Mouse (Mus musculus) liver, adult (tissue): ENCODE results near the gene Camsap2.
A peak's percentile ranks its signal among the peaks of the same experiment; 100 is the strongest.

ENCODE experiments used
- GATA4 ChIP-seq: IDR thresholded peaks from 2 replicates; pipeline ENCODE4 v1.6.1; 2014; ENCODE audit warnings: mild to moderate bottlenecking, low read length; ENCODE audit not compliant: insufficient replicate concordance

Gene Camsap2

GRCm38 (mm10) chr1:136325933-136326332 is 20.0 kb downstream of the Camsap2 start:
- peak; percentile 76; the same call in 1 of the 2 replicates for TF ChIP-seq GATA4

GRCm38 (mm10) chr1:136322331-136322730 is 23.6 kb downstream of the Camsap2 start:
- TF ChIP-seq GATA4, result no peak

GRCm38 (mm10) chr1:136316317-136316716 is 29.6 kb downstream of the Camsap2 start:
- no peak for TF ChIP-seq GATA4

- no peak for TF ChIP-seq GATA4
Observed at GRCm38 (mm10) chr1:136309193-136309592, 36.7 kb downstream of the Camsap2 start.

DNA sequence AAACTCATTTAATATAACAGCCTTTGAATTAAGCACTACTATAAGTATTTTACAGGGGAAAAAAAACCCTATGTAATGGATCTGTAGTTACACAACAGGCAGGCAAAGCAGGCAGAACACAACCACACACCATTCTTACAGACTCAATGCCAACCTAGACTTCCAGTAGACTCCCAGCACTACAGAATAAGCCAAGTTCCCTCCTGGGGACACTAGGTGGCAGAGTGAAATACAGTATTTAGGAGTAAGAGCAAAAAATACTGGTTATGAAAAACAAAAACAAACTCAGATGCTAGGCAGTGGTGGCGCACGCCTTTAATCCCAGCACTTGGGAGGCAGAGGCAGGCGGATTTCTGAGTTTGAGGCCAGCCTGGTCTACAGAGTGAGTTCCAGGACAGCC is 39.5 kb downstream of the Camsap2 start:
- TF ChIP-seq GATA4, result no peak

DNA sequence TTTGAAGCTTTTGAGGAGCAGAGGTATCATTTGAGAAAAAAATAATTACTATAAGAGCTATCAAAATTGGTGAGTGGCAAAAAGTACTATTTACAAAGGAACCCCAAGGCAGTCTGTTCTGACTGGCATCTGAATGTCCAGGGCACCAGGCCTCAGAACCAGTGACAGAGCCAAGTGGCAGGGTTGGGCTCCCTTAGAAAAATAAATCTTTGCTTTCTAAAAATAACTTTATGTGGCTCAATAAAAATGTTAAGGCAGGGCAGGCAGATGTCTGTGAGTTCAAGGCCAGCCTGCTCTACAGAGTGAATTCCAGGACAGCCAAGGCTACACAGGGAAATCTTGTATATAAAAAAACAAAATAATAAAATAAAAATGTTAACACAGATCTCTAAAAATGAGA is 51.9 kb downstream of the Camsap2 start:
- no peak for TF ChIP-seq GATA4

- TF ChIP-seq GATA4, result no peak
Observed at GRCm38 (mm10) chr1:136289803-136290202, 56.1 kb downstream of the Camsap2 start.

DNA sequence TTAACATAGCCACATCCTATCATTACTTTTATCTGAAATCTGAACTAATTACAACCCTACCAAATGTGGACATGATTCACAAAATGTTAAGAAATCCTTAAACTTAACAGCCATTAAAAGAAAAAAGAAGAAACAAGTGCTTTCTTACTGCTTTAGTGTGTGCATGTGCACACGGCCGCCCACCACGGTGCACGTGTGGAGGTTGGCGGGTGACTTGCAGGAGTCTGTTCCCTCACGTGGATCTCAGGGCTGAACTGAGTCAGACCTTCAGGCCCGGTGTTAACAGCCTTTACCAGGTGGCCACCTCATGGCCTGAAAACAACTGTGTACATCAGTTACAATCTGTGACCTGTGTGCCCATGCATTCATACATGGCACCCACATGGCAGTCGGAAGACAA is 68.5 kb downstream of the Camsap2 start:
- no peak for TF ChIP-seq GATA4

- no peak for TF ChIP-seq GATA4
Observed at GRCm38 (mm10) chr1:136268224-136268623, 77.7 kb downstream of the Camsap2 start.

DNA sequence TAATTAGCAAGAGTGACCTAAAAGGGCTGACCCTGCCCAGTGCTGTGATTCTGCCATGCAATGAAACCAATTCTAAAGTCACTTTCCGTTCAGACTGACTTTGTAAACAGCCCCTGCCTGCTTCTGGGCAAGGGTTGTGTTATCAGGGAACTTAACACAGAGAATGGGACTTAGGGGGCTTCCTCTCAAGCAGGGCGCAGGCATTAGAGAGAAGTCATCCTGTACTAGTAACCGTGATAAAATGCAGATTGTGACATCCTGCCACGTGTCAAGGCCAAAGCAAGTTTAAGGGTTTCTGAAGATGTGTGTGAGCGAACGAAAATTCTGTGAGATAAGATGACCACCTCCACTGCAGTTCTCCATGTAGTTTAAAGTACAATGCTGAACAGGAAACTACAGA is 79.8 kb downstream of the Camsap2 start:
- peak; percentile 11; the same call in 1 of the 2 replicates for TF ChIP-seq GATA4

DNA sequence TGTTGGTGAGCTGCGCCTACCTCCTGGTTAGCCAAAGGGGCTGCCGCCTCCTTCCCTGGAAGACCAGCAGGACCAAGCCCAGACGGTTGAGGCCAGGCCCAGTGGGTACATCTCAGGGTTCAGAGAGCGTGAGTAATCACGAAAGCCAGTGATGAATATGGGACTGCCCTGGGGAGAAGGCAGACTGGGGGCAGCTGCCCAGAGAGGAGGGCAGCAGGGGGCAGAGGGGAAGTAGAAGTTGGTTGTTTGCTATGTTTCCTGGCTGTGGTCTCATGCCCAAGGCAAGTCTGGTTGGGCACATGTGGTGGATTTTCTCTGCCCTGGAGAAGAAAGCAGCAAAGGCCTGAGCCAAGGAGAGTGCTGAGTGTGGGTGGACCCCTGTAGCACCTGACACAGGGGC is 82.5 kb downstream of the Camsap2 start:
- no peak for TF ChIP-seq GATA4

- TF ChIP-seq GATA4, result no peak
Observed at GRCm38 (mm10) chr1:136260635-136261238, 85.2 kb downstream of the Camsap2 start, which contains the start of gene Gpr25. Gpr25 (minus strand) TSS chr1:136260873.

DNA sequence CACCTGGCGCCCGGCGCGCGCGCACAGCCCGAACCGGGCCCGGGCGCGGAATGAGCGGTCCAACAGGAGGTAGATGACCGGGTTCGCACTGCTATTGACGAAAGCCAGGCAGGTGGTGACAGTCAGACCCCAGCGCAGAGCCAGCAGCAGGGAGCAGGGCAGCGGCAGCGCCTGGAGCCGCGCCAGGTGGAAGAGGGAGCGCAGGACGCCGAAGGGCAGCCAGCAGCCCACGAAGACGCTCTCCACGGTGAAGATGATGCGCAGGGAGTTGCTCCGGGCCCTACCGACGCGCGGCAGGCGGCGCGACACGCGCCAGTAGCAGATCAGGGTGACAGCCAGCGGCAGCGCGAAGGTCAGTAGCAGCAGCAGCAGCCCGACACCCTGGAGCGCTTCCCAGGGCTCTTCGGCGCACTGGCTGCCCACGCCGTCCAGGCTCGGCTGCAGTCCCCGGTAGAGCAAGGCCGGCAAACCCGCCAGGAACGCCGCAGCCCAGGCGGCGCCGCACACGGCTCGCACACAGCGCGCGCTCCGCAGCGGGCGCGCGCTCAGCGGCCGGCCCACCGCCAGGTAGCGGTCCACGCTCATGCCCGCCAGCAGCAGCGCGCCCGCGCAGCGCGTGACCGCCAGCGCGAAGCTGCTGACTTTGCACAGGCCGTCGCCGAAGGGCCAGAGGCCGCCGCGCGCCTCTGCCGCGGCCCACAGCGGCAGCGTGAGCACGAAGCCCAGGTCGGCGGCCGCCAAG is 85.8 kb downstream of the Camsap2 start:
- TF ChIP-seq GATA4, result no peak

- no peak for TF ChIP-seq GATA4
Observed at GRCm38 (mm10) chr1:136259543-136259892, 86.4 kb downstream of the Camsap2 start.

- TF ChIP-seq GATA4, result no peak
Observed at GRCm38 (mm10) chr1:136258495-136258894, 87.4 kb downstream of the Camsap2 start.

GRCm38 (mm10) chr1:136255657-136256056 is 90.2 kb downstream of the Camsap2 start:
- TF ChIP-seq GATA4, result no peak

GRCm38 (mm10) chr1:136255174-136255573 is 90.7 kb downstream of the Camsap2 start:
- no peak for TF ChIP-seq GATA4
